Mouse (Mus musculus) heart, adult 2 months (tissue): ENCODE results near the gene Tgif2.

Experiments used
- CTCF ChIP-seq: fragments of 200-600 bp; IDR thresholded peaks from 2 replicates; pipeline ENCODE4 v1.8.1; 2022; ENCODE audit warnings: antibody characterized with exemption, mild to moderate bottlenecking, moderate library complexity
- EP300 ChIP-seq: fragments of 200-500 bp; IDR thresholded peaks from 2 replicates; pipeline ENCODE4 v1.6.1; 2011; ENCODE audit warnings: low read depth, low read length, control low read depth; ENCODE audit not compliant: insufficient read depth
- POLR2A ChIP-seq: fragments of 200-500 bp; IDR thresholded peaks from 2 replicates; pipeline ENCODE4 v1.6.1; 2011; ENCODE audit warnings: mild to moderate bottlenecking, low read depth, low read length, control low read depth; ENCODE audit not compliant: insufficient read depth

GRCm38 (mm10) chr2:156850505-156850904 lies 10.7 kb downstream of the Tgif2 start:
- TF ChIP-seq CTCF (no peak), POLR2A (no peak), EP300 (no peak)
